ENCODE assay signal across 8 mouse cellular contexts in the genomic region with DNA sequence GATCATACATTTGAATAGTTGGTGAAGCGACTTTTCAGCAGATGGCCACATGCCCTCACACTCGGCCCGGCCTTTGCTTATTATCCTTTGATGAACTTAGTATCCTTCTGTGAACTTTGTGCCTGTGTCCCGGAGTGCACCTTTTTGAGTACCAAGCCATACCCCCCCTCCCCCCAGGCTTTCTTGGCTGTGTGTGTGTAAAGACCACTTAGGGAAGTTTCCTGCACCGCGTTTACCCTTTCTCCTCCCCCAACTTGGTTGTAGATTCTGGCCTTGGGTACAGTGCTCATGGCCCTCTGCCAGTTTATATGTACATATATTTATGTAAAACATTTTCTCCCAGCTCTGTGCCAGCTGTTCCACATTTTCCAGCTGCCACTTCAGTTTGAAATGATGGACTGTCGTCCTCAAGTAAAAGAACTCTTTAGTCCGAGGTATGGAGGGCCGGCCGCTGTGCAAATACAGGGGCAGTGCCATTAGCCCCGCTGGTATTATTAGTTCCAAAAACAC. TPM values are rescaled to one million over a fixed set of nuclear protein-coding genes. Genes with fewer than 3 reads are reported as not detected.
A peak's percentile ranks its signal among the peaks of the same experiment; 100 is the strongest.
DNase-seq lines count a peak whose midpoint lies in the region; ATAC-seq lines count a peak whose summit lies in the region.

No protein-coding gene starts in this region.

- peaks cover 4% of the 10 kb centered on the region; the same call in 1 of the 2 replicates for H3K27me3 ChIP-seq in hindbrain, embryonic 10.5 days (ENCODE audit: insufficient read depth, poor library complexity, severe bottlenecking)
- H3K27me3 ChIP-seq in lung, embryonic 15.5 days = no peaks in the 10 kb centered on the region
- H3K27me3 ChIP-seq in stomach, embryonic 16.5 days (ENCODE audit: control insufficient read depth, insufficient read depth, low read length) = no peaks in the 10 kb centered on the region

- peak overlapping the region; percentile 99 for H3K27ac ChIP-seq in hindbrain, embryonic 10.5 days
- peak overlapping the region; percentile 99 for H3K27ac ChIP-seq in lung, embryonic 15.5 days
- H3K27ac ChIP-seq in stomach, embryonic 16.5 days (ENCODE audit: low read length) = peak overlapping the region; percentile 98

- peak; percentile 20 for DNase-seq in adrenal gland, postnatal 10 days
- DNase-seq in adrenal gland, postnatal 4 days (ENCODE audit: low spot score in 2 of 2) = no peak
- DNase-seq in adipocyte (ENCODE audit: low spot score) = peak; percentile 31
- DNase-seq in hindbrain, embryonic 10.5 days (ENCODE audit: low spot score) = peak; percentile 57
- DNase-seq in cerebellum, adult 11 months = no peak
- DNase-seq in layer of hippocampus, postnatal 25 days (ENCODE audit: extremely low spot score in 1 of 2, low spot score in 1 of 2) = no peak

- 0% methylated on average over 11 of the region's 11 CpGs for WGBS in hindbrain, embryonic 10.5 days
- 2% methylated on average over 11 of the region's 11 CpGs for WGBS in lung, embryonic 15.5 days
- 4% methylated on average over 11 of the region's 11 CpGs for WGBS in stomach, embryonic 16.5 days

- H3K4me3 ChIP-seq in hindbrain, embryonic 10.5 days = peak overlapping the region; percentile 96
- H3K4me3 ChIP-seq in lung, embryonic 15.5 days = peak overlapping the region; percentile 90
- H3K4me3 ChIP-seq in stomach, embryonic 16.5 days (replicated peaks; ENCODE audit: low read length) = peak overlapping the region; percentile 86

- no peaks in the 10 kb centered on the region for H3K9me3 ChIP-seq in hindbrain, embryonic 10.5 days
- H3K9me3 ChIP-seq in lung, embryonic 15.5 days = no peaks in the 10 kb centered on the region
- H3K9me3 ChIP-seq in stomach, embryonic 16.5 days (replicated peaks; ENCODE audit: control insufficient read depth, low read length) = no peaks in the 10 kb centered on the region

- H3K4me2 ChIP-seq in lung, embryonic 15.5 days = peak overlapping the region; percentile 75
- peak overlapping the region; percentile 73 for H3K4me2 ChIP-seq in stomach, embryonic 16.5 days (ENCODE audit: low read depth, low read length)

- peak; percentile 20; the same call in 1 of the 2 replicates for ATAC-seq in lung, embryonic 15.5 days (ENCODE audit: borderline replicate concordance, extremely low read depth, low FRiP score, low TSS enrichment)
- ATAC-seq in stomach, embryonic 16.5 days (ENCODE audit: insufficient read depth, low FRiP score) = no peak

- no peaks in the 10 kb centered on the region; the same call in 1 of the 2 replicates for H3K36me3 ChIP-seq in hindbrain, embryonic 10.5 days
- H3K36me3 ChIP-seq in lung, embryonic 15.5 days = no peaks in the 10 kb centered on the region
- no peaks in the 10 kb centered on the region for H3K36me3 ChIP-seq in stomach, embryonic 16.5 days (ENCODE audit: control insufficient read depth, insufficient read depth, low read length)

- peak overlapping the region; percentile 93 for H3K9ac ChIP-seq in lung, embryonic 15.5 days
- peak overlapping the region; percentile 92 for H3K9ac ChIP-seq in stomach, embryonic 16.5 days (ENCODE audit: low read length)

- peaks cover 64% of the 10 kb centered on the region for H3K4me1 ChIP-seq in hindbrain, embryonic 10.5 days (replicated peaks)
- peaks cover 44% of the 10 kb centered on the region for H3K4me1 ChIP-seq in lung, embryonic 15.5 days
- peaks cover 15% of the 10 kb centered on the region for H3K4me1 ChIP-seq in stomach, embryonic 16.5 days (ENCODE audit: control insufficient read depth, insufficient read depth, low read length)

RNA-seq across cellular contexts. Expression of a gene that starts 1.8 kb away (rescaled TPM):
- 10 to 100 TPM in 1 of 2 experiments, 1 to 10 TPM in 1; 7.4 to 10.2 TPM for total RNA-seq in adrenal gland, postnatal 10 days (2021)
- total RNA-seq in adrenal gland, postnatal 4 days (2021) = 10 to 100 TPM; 22.9 to 23.7 TPM
- 32.3 and 36.0 TPM in 2 replicates for polyA plus RNA-seq in hindbrain, embryonic 10.5 days (2016; fragmentation: Nextera tagmentation; extraction: Ambion mirVana)
- 18.8 and 19.0 TPM in 2 replicates for polyA plus RNA-seq in lung, embryonic 15.5 days (2015; fragmentation: Nextera tagmentation; extraction: Ambion mirVana)
- polyA plus RNA-seq in stomach, embryonic 16.5 days (2015; fragmentation: Nextera tagmentation; extraction: Ambion mirVana) = 13.3 and 14.3 TPM in 2 replicates
- total RNA-seq in layer of hippocampus, postnatal 25 days (2021) = 1 to 10 TPM; 8.1 to 9.1 TPM

Comparison
In these comparisons a context has a peak if more than half of its experiments do, and no peak if none do; other contexts are left out.
1. DNase-seq: peak in adrenal gland, postnatal 10 days (single experiment), adipocyte (single experiment) and hindbrain, embryonic 10.5 days (single experiment); none in adrenal gland, postnatal 4 days (0 of 2), cerebellum, adult 11 months (single experiment) and layer of hippocampus, postnatal 25 days (0 of 2).
2. Peak in every context shown above with its lines, with median percentiles within 50 percentile points of each other: H3K27ac ChIP-seq and H3K4me3 ChIP-seq.